Mouse (Mus musculus) limb, embryonic 12.5 days (tissue): ENCODE results near the gene Heatr5b. TPM values are rescaled to one million over a fixed set of nuclear protein-coding genes. Genes with fewer than 3 reads are reported as not detected.
"Not testable (repeated sequence)": the region's sequence is repeated elsewhere in the genome, so short reads cannot be mapped to it uniquely, and the experiment has no call there.

ENCODE experiments used
- ATAC-seq: fragments of 200-750 bp; cut with Nextera tagmentation; 2 replicates; pipeline ENCODE4 v1.8.0; 2017; ENCODE audit warnings: low read depth, moderate TSS enrichment; ENCODE audit not compliant: insufficient number of reproducible peaks, insufficient read depth, low FRiP score, low TSS enrichment
- H3K27ac ChIP-seq: fragments of 300-500 bp; sonication (generic); 2 replicates; pipeline ENCODE4 v1.5.1; 2016; ENCODE audit warnings: mild to moderate bottlenecking, moderate library complexity
- H3K27me3 ChIP-seq: fragments of 300-500 bp; sonication (generic); 2 replicates; pipeline ENCODE4 v1.6.1; 2016; ENCODE audit warnings: mild to moderate bottlenecking, moderate library complexity
- H3K36me3 ChIP-seq: fragments of 300-500 bp; sonication (generic); 2 replicates; pipeline ENCODE4 v1.6.1; 2016; ENCODE audit warnings: mild to moderate bottlenecking, moderate library complexity
- H3K4me1 ChIP-seq: fragments of 300-500 bp; sonication (generic); replicated peaks from 2 replicates; pipeline ENCODE4 v1.6.1; 2016
- H3K4me2 ChIP-seq: fragments of 300-500 bp; sonication (generic); 2 replicates; pipeline ENCODE4 v1.6.1; 2016; ENCODE audit warnings: mild to moderate bottlenecking, moderate library complexity
- H3K4me3 ChIP-seq: fragments of 300-500 bp; sonication (generic); replicated peaks from 2 replicates; pipeline ENCODE4 v1.5.1; 2016; ENCODE audit warnings: mild to moderate bottlenecking
- H3K9ac ChIP-seq: fragments of 300-500 bp; sonication (generic); replicated peaks from 2 replicates; pipeline ENCODE4 v1.6.1; 2016; ENCODE audit warnings: mild to moderate bottlenecking, moderate library complexity
- H3K9me3 ChIP-seq: fragments of 300-500 bp; sonication (generic); 2 replicates; pipeline ENCODE4 v1.6.1; 2016; ENCODE audit warnings: mild to moderate bottlenecking, moderate library complexity
- WGBS: fragments of 180-500 bp; shearing (Covaris S2); methylation state at CpG from one replicate; pipeline ENCODE4 v1.1.7; 2016; 5-methylcytosine and 5-hydroxymethylcytosine counted together
- polyA plus RNA-seq: library from polyadenylated mRNA; unstranded; fragments of >200 nt; fragmentation: Nextera tagmentation; extraction: Ambion mirVana; gene quantifications from 2 replicates; pipeline ENCODE4 v1.2.1, GENCODE M21; 2016

Heatr5b gene
- polyA plus RNA-seq, 1 experiment from 2014 or later, result 15.9 TPM

DNA sequence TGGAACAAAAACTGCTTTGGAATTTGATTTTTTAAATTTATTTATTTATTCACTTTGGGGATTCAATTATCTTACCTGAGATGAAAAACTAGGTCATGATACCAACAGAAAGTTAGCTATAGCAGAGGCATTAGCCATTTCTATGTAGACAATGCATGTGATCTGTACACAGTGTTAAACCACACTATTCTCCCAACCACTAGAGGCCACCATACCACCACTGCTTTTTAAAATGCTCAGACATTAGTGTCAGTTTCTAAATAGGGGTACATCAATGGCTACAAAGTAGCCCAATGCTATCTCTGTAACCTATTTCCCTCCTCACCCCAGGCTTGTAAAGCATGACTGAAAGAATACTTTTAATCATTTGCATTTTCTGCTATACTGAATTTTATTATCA, 26.1 kb downstream of the Heatr5b start:
- no peak for ATAC-seq
- Histone ChIP-seq H3K36me3 (peaks cover 58% of the 10 kb centered on the region), H3K4me2 (no peak overlapping the region), H3K9me3 (no peaks in the 10 kb centered on the region), H3K4me3 (no peak overlapping the region), H3K27ac (no peak overlapping the region), H3K27me3 (no peaks in the 10 kb centered on the region), H3K9ac (no peak overlapping the region), H3K4me1 (no peaks in the 10 kb centered on the region)

DNA sequence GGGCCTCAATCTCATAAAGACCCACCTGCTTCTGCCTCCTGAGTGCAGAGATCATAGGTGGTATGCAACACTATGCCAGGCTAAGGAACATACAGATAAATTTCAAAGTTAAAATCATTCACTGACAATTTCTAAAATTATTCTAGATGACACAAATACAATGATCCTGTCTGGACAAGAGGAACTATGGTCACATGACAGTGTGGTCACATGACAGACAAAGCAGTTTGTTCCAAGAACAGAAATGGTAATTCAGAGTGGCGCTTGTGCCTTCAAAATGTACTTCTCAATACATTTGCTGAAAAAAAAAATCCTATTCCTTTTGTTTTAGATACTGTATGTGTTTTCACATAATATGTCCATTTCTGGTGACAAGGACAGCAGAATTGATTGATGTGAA, 37.9 kb downstream of the Heatr5b start:
- Histone ChIP-seq H3K27ac (no peak overlapping the region), H3K4me3 (no peak overlapping the region), H3K27me3 (no peaks in the 10 kb centered on the region), H3K9ac (no peak overlapping the region), H3K36me3 (peaks cover 76% of the 10 kb centered on the region), H3K4me1 (no peaks in the 10 kb centered on the region), H3K4me2 (no peak overlapping the region), H3K9me3 (no peaks in the 10 kb centered on the region)
- no peak for ATAC-seq
- 93% methylated on average over 1 of the region's 1 CpGs for WGBS

DNA sequence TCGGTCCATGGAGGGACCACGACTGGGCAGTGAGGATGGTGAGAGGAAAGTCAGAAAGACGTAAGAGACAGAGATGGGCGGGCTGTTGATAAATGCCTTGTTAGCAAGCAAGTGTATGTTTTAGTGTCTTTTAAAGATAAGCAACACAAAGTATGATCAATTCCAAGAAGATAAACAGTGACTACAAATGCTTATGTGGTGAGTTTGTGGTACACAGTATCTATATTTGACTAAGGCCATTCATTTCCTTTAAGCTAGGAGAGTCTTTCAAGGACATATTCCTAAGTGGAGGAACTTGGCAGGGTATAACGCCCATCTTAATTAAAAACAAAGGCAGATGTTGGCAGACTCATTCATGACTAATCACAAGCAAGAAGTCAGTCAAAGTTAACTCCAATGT, 40.8 kb downstream of the Heatr5b start:
- Histone ChIP-seq H3K27me3 (no peaks in the 10 kb centered on the region), H3K4me1 (no peaks in the 10 kb centered on the region), H3K27ac (no peak overlapping the region), H3K4me2 (no peak overlapping the region), H3K36me3 (peaks cover 78% of the 10 kb centered on the region), H3K4me3 (no peak overlapping the region), H3K9me3 (no peaks in the 10 kb centered on the region), H3K9ac (no peak overlapping the region)
- 87% methylated on average over 5 of the region's 5 CpGs for WGBS
- ATAC-seq, result no peak

DNA sequence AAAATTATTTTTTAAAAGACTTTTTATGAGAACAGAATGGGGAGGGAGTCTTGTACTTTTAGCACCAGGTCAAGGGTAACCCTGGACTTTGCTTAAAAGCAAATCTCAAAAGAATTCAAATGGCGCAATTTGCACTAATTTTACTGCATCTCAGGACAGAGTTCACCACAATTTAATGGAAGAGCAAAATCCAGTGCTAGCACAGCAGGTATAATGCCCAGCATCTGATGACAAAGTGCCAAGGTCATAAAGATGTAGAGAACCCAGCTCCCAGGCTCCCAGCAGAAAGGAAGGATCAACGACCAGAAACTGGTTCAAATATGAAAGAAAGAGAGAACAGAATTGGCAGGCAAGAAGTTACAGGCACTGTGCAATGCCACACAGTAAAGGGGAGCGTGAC, 43.0 kb downstream of the Heatr5b start:
- no peak overlapping the region for H3K9ac ChIP-seq
- H3K9me3 ChIP-seq, result no peaks in the 10 kb centered on the region
- H3K4me1 ChIP-seq, result no peaks in the 10 kb centered on the region
- H3K36me3 ChIP-seq, result peaks cover 70% of the 10 kb centered on the region
- WGBS, result 74% methylated on average over 3 of the region's 3 CpGs
- H3K27ac ChIP-seq, result no peak overlapping the region
- H3K4me3 ChIP-seq, result no peak overlapping the region
- no peak for ATAC-seq
- H3K27me3 ChIP-seq, result no peaks in the 10 kb centered on the region
- no peak overlapping the region for H3K4me2 ChIP-seq

DNA sequence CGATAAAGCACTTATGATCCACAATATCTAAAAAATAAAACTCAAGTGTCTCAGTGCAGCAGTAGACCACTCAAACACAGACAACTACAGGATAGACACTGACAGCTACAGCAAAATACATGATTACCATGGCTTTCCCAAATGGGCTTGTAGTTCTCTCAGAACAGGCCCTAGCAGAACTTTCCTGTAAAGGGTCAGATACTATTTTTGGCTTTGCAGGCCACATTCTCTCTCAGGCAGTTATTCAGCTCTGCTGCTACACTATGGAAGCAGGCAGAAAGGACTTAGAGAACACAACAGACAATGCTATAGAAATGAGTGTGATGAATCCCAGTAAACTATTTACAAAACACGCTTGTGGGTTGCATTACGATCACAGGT, 43.5 kb downstream of the Heatr5b start:
- WGBS, result 94% methylated on average over 3 of the region's 3 CpGs
- Histone ChIP-seq H3K4me3 (no peak overlapping the region), H3K36me3 (peaks cover 65% of the 10 kb centered on the region)

DNA sequence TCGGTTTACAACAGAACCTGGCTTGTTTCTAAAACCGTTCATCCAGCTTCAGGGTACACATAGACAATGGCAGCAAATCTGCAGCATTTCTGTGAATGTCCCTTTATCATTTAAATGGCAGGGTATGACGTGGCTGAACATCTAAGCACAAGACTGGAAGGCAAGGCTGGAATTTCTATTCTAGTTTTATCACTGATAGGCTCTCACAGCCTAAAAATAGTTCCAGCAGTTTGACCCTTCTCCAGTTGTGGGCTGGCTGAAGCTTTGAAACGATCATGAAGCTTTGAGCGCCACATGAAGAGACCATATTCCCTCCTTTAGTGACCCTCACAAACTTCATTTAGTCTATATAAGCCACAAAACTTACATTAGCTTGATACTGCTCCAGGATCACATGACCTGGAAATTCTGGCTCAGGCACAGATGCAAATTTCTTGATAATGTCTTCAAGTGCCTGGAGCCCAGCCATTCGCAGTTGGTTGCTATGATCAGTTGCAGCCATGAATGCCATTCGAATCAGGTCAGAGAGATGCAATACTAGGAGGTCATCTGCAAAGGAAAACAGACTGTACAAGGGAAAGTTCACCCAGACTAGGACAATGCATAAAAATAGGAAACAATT, 44.0 kb downstream of the Heatr5b start:
- Histone ChIP-seq H3K4me1 (no peaks in the 10 kb centered on the region), H3K9me3 (no peaks in the 10 kb centered on the region), H3K36me3 (peaks cover 60% of the 10 kb centered on the region), H3K4me3 (no peak overlapping the region), H3K27ac (no peak overlapping the region), H3K9ac (no peak overlapping the region), H3K4me2 (no peak overlapping the region), H3K27me3 (no peaks in the 10 kb centered on the region)
- ATAC-seq, result no peak
- WGBS, result 87% methylated on average over 7 of the region's 7 CpGs

More for the DNA sequence above, 43.5 kb downstream of the Heatr5b start:
- ATAC-seq, result no peak
- H3K9ac ChIP-seq, result no peak overlapping the region
- no peak overlapping the region for H3K27ac ChIP-seq
- H3K4me1 ChIP-seq, result no peaks in the 10 kb centered on the region
- H3K9me3 ChIP-seq, result no peaks in the 10 kb centered on the region
- H3K4me2 ChIP-seq, result no peak overlapping the region
- H3K27me3 ChIP-seq, result no peaks in the 10 kb centered on the region

DNA sequence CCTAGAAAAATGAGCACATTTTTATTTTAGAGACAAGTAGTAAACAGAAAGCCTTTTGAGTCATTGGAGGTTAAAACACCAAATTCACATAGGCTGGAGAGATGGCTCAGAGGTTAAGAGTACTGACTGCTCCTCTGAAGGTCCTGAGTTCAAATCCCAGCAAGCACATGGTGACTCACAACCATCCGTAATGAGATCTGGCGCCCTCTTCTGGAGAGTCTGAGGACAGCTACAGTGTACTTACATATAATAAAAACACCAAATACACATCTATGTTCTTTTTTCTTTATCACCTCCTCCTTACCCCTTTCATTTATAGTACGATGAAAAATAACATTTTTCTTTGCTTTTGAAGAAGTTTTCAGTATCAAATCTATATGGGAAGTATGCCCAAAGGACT, 46.9 kb downstream of the Heatr5b start:
- not testable (repeated sequence) for H3K9me3 ChIP-seq, H3K27me3 ChIP-seq, ATAC-seq, H3K9ac ChIP-seq, H3K4me1 ChIP-seq, H3K4me3 ChIP-seq, H3K27ac ChIP-seq, H3K4me2 ChIP-seq
- H3K36me3 ChIP-seq, result peaks cover 47% of the 10 kb centered on the region
- 76% methylated on average over 3 of the region's 3 CpGs for WGBS

DNA sequence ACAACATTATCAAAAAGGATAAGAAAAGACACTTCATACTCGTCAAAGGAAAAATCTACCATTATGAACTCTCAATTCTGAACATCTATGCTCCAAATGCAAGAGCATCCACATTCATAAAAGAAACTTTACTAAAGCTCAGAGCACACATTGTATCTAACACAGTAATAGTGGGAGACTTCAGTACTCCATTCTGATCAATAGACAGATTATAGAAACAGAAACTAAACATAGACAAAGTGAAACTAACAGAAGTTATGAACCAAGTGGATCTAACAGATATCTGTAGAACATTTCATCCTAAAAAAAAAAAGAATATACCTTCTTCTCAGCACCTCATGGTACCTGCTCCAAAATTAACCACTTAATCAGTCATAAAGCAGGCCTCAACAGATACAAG, 56.4 kb downstream of the Heatr5b start:
- Histone ChIP-seq H3K9ac (no peak overlapping the region), H3K27ac (no peak overlapping the region), H3K4me1 (no peaks in the 10 kb centered on the region), H3K4me2 (no peak overlapping the region), H3K27me3 (no peaks in the 10 kb centered on the region), H3K4me3 (no peak overlapping the region), H3K36me3 (peaks cover 42% of the 10 kb centered on the region), H3K9me3 (no peaks in the 10 kb centered on the region)
- no peak for ATAC-seq
- 91% methylated on average over 1 of the region's 1 CpGs for WGBS

DNA sequence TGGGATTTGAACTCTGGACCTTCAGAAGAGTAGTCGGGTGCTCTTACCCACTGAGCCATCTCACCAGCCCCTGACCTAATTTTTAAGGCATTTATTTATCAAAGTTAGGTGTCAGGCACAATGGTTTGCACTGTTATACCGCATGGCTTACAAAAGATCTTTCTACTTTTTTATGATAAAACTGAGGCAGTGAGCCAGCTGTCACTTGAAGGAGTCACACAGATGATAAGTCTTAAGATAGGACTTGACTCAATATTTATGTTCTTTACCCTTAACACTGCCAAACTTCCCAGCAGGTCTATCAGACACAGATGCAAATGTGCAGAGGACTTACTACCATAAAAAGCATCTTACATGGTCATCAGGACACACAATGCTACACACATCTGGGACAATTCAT, 62.8 kb downstream of the Heatr5b start:
- Histone ChIP-seq H3K4me3 (no peak overlapping the region), H3K9me3 (no peaks in the 10 kb centered on the region), H3K9ac (no peak overlapping the region), H3K4me2 (no peak overlapping the region), H3K27me3 (no peaks in the 10 kb centered on the region), H3K27ac (no peak overlapping the region), H3K36me3 (peaks cover 50% of the 10 kb centered on the region), H3K4me1 (no peaks in the 10 kb centered on the region)
- WGBS, result 92% methylated on average over 2 of the region's 2 CpGs
- ATAC-seq, result no peak

DNA sequence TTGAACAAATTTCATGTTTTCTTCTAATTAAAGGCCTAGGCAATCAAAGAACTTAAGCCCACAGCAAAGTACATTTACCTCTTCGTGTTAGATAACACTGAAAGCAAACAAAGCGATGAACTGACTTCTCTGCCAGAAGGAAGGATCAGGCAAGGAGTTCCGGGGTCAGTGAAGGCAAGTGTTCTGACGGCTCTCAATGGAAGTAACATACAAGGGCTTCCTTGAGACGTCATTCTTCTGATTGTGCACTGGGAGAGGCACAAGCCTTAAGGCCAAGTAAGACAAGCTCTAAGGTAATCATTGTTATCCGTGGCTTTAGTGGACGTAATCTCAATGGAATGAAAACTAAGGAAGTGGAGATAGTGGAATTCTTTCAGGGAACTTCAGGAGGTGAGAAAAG, 64.2 kb downstream of the Heatr5b start:
- Histone ChIP-seq H3K4me3 (no peak overlapping the region), H3K9ac (no peak overlapping the region), H3K4me2 (no peak overlapping the region), H3K4me1 (no peaks in the 10 kb centered on the region), H3K27me3 (no peaks in the 10 kb centered on the region), H3K9me3 (no peaks in the 10 kb centered on the region), H3K27ac (no peak overlapping the region), H3K36me3 (peaks cover 54% of the 10 kb centered on the region)
- ATAC-seq, result no peak
- WGBS, result 73% methylated on average over 7 of the region's 7 CpGs

DNA sequence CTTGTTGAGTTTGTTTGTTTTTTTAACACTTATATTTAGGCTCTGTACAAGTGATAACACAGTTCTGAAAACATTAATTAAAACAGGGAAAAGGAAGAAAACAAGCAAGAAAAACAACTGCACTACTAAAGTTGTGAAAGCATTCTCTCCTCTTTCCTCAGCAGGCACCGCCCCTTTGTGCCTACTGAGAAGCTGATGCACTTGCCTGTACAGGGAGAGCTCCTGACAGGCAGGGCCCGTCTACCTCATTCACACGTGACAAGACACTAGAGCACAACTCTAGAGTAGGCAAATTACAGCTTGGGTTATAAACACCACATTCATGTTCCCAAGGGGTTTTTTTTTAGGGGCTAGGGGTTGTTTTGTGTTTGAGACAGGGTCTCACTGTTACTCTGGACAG, 65.8 kb downstream of the Heatr5b start:
- Histone ChIP-seq H3K36me3 (peaks cover 65% of the 10 kb centered on the region), H3K9ac (no peak overlapping the region), H3K27me3 (no peaks in the 10 kb centered on the region), H3K9me3 (no peaks in the 10 kb centered on the region), H3K27ac (no peak overlapping the region), H3K4me2 (no peak overlapping the region), H3K4me3 (no peak overlapping the region), H3K4me1 (no peaks in the 10 kb centered on the region)
- ATAC-seq, result no peak
- WGBS, result 82% methylated on average over 3 of the region's 3 CpGs

DNA sequence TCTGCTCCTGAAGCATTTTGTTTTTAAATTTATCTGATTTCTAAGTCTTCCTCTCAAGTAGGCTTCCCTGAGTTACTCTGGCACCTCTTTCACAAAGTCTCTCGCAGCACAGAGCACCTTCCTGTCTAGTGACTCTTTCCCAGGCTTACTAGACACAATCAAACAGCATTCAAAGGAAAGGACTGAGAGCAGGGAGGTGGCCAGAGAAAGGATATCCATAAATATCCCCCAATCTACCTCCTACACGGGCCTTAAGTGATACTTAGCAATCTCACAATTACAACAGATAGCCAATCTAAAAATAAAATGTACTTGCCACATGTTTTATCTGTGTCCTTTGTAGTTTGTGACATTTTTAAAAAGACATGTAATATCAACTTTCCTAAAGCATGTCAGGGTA, 66.2 kb downstream of the Heatr5b start:
- Histone ChIP-seq H3K27ac (no peak overlapping the region), H3K27me3 (no peaks in the 10 kb centered on the region), H3K9me3 (no peaks in the 10 kb centered on the region), H3K4me1 (no peaks in the 10 kb centered on the region), H3K4me3 (no peak overlapping the region), H3K36me3 (peaks cover 69% of the 10 kb centered on the region), H3K9ac (no peak overlapping the region), H3K4me2 (no peak overlapping the region)
- whole genome bisulfite sequencing, result 80% methylated on average over 2 of the region's 2 CpGs
- ATAC-seq, result no peak
